Mouse (Mus musculus): ENCODE results near the gene Cd3g.

Cd3g gene

GRCm38 (mm10) chr9:44919606-44920005 is 60.6 kb downstream of the Cd3g start:
- DNase-seq (ENCODE audit: low read depth, low spot score) = no peak

All from ES-CJ7 (cell line).